In the genomic region with DNA sequence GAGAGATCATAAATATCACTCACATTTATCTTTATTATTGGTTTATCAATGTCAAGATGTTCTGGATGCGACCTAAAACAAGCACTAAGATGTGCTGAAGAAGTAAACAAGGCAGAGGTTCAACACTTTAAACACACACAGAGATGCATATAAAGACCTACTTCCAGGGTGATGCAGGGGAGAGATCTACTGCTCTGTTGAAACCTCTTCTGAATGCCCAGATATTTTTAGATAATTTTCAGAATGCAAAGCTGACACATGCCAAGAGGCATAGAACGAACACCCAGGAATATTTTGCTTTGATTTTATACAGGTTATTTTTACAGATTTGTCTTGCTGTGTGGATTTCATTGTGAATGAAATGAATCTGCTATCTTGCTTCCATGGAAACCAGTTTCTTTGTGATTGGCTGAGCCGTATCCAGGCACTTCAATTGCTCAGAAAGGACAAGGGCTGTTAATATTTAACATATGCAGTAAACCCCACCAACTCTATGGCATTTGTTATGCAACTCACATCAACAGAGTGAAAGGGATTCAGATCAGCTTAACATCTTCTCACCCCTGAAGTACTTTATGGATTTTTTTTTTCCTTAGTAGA, we compare ENCODE assay signal across 8 mouse cellular contexts.
DNase-seq lines count a peak whose midpoint lies in the region; ATAC-seq and TF ChIP-seq lines count a peak whose summit lies in the region.

No protein-coding gene starts in this region.

- H3K36me3 ChIP-seq in kidney, adult 2 months (ENCODE audit: control insufficient read depth, insufficient read depth, low read length), result no peaks in the 10 kb centered on the region
- no peaks in the 10 kb centered on the region for H3K36me3 ChIP-seq in kidney, embryonic 15.5 days
- no peaks in the 10 kb centered on the region for H3K36me3 ChIP-seq in midbrain, embryonic 14.5 days (ENCODE audit: control insufficient read depth, insufficient read depth, low read length)

- H3K27ac ChIP-seq in kidney, adult 2 months (ENCODE audit: insufficient read depth, low read depth, low read length), result peak overlapping the region; percentile 9
- H3K27ac ChIP-seq in kidney, embryonic 15.5 days, result no peak overlapping the region
- H3K27ac ChIP-seq in midbrain, embryonic 14.5 days (replicated peaks; ENCODE audit: low read depth, low read length), result peak overlapping the region; percentile 76

- no peak overlapping the region for H3K4me2 ChIP-seq in kidney, embryonic 15.5 days
- H3K4me2 ChIP-seq in midbrain, embryonic 14.5 days (ENCODE audit: low read length), result 0 out of 2 replicates have a peak overlapping the region, but pooled peaks have one; percentile 9

- no peak for TF ChIP-seq POLR2A in kidney, adult 2 months (IDR thresholded peaks at IDR 0.05; ENCODE audit: low read depth, low read length)

- H3K4me3 ChIP-seq in kidney, adult 2 months (ENCODE audit: insufficient read depth, low read depth, low read length), result no peak overlapping the region
- no peak overlapping the region for H3K4me3 ChIP-seq in kidney, embryonic 15.5 days (replicated peaks)
- H3K4me3 ChIP-seq in midbrain, embryonic 14.5 days (replicated peaks; ENCODE audit: low read depth, low read length), result no peak overlapping the region

- ATAC-seq in kidney, embryonic 15.5 days (replicated peaks; ENCODE audit: low FRiP score), result peak; percentile 81
- ATAC-seq in midbrain, embryonic 14.5 days (ENCODE audit: low FRiP score, low TSS enrichment), result peak; percentile 91

- no peak overlapping the region for H3K9ac ChIP-seq in kidney, embryonic 15.5 days
- no peak overlapping the region for H3K9ac ChIP-seq in midbrain, embryonic 14.5 days (replicated peaks; ENCODE audit: low read length)

- DNase-seq in kidney, adult 2 months, result peak; percentile 62
- DNase-seq in kidney, postnatal 25 days, result no peak
- peak; percentile 36 for DNase-seq in embryo, embryonic 10.5 days (ENCODE audit: low spot score)
- peak; percentile 89 for DNase-seq in midbrain, embryonic 14.5 days
- DNase-seq in heart, adult 8-10 months (ENCODE audit: low spot score), result no peak
- no peak for DNase-seq in ovary, postnatal 36 days (ENCODE audit: low spot score)
- no peak for DNase-seq in heart, adult 9 months (ENCODE audit: low spot score in 2 of 2)

- H3K4me1 ChIP-seq in kidney, adult 2 months (ENCODE audit: control insufficient read depth, insufficient read depth, low read length), result peaks cover 4% of the 10 kb centered on the region; the same call in 1 of the 2 replicates
- peaks cover 11% of the 10 kb centered on the region for H3K4me1 ChIP-seq in kidney, embryonic 15.5 days
- peaks cover 20% of the 10 kb centered on the region for H3K4me1 ChIP-seq in midbrain, embryonic 14.5 days (ENCODE audit: control insufficient read depth, insufficient read depth, low read length)

- 63% methylated on average over 3 of the region's 3 CpGs for WGBS in kidney, adult 2 months
- 57% methylated on average over 3 of the region's 3 CpGs for WGBS in kidney, embryonic 15.5 days
- 14% methylated on average over 3 of the region's 3 CpGs for WGBS in midbrain, embryonic 14.5 days

- H3K27me3 ChIP-seq in kidney, adult 2 months (replicated peaks; ENCODE audit: control insufficient read depth, insufficient read depth, low read length), result no peaks in the 10 kb centered on the region
- H3K27me3 ChIP-seq in kidney, embryonic 15.5 days, result no peaks in the 10 kb centered on the region
- no peaks in the 10 kb centered on the region for H3K27me3 ChIP-seq in midbrain, embryonic 14.5 days (ENCODE audit: control insufficient read depth, insufficient read depth, low read length)

- no peaks in the 10 kb centered on the region for H3K9me3 ChIP-seq in kidney, embryonic 15.5 days (replicated peaks)
- H3K9me3 ChIP-seq in midbrain, embryonic 14.5 days (ENCODE audit: control insufficient read depth, low read length), result no peaks in the 10 kb centered on the region

- no peak for TF ChIP-seq CTCF in kidney, adult 2 months (conservative IDR thresholded peaks at IDR 0.05; ENCODE audit: insufficient read depth, insufficient read length, low read depth, low read length)

Comparison
In these comparisons a context has a peak if more than half of its experiments do, and no peak if none do; other contexts are left out.
1. DNase-seq: peak in kidney, adult 2 months (single experiment), embryo, embryonic 10.5 days (single experiment) and midbrain, embryonic 14.5 days (single experiment); none in kidney, postnatal 25 days (0 of 2), heart, adult 8-10 months (single experiment), ovary, postnatal 36 days (single experiment) and heart, adult 9 months (0 of 2).